Mouse (Mus musculus) bone marrow, adult 2 months (tissue): ENCODE results near the gene Gm11037.

ENCODE experiments used
- CTCF ChIP-seq: fragments of 200-500 bp; IDR thresholded peaks from 2 replicates; pipeline ENCODE4 v1.5.1; 2011; ENCODE audit warnings: low read length, control low read depth; ENCODE audit not compliant: control insufficient read depth, insufficient read depth
- POLR2A ChIP-seq: fragments of 200-500 bp; IDR thresholded peaks from 2 replicates; pipeline ENCODE4 v1.6.1; 2011; ENCODE audit warnings: low read depth, mild to moderate bottlenecking, control low read depth, low read length, borderline replicate concordance; ENCODE audit not compliant: control insufficient read depth

DNA sequence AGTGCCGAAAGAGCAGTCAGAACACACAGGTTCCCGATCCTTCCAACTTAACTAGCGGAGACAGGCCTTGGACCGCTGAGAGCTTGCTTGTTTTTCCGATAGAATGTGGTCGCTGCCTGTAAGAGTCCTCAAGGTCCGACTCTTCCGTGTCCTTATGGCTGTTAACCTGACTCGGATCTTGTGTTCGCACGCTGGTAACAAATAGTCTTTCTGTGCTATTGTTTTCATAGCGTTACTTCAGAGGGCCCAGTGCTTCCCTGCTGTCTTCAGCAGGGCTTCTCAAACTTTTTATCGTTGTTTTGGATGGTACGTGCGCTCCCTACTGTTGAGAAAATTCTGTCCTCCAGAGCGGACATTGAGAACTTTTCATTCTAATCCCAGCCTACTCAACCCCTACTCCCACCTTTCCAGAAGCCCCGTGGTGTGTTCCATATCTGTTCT, 27.4 kb downstream of the Gm11037 start:
- no peak for TF ChIP-seq POLR2A
- TF ChIP-seq CTCF: no peak
